Mouse (Mus musculus) ES-Bruce4 (cell line): Measurements from ENCODE around the gene Fzd10. TPM values are rescaled to one million over a fixed set of nuclear protein-coding genes. Genes with fewer than 3 reads are reported as not detected.

Experiments
- H3K27ac ChIP-seq: 2 replicates; pipeline ENCODE4 v1.5.1; 2012; ENCODE audit warnings: low read length, inconsistent platforms; ENCODE audit not compliant: insufficient read depth
- H3K27me3 ChIP-seq: 2 replicates; pipeline ENCODE4 v1.6.1; 2012; ENCODE audit warnings: mild to moderate bottlenecking, low read length, inconsistent platforms; ENCODE audit not compliant: control insufficient read depth, poor library complexity, insufficient read depth, severe bottlenecking
- H3K36me3 ChIP-seq: 2 replicates; pipeline ENCODE4 v1.6.1; 2012; ENCODE audit warnings: inconsistent platforms, mild to moderate bottlenecking, low read length, moderate library complexity; ENCODE audit not compliant: control insufficient read depth, poor library complexity, insufficient read depth, severe bottlenecking
- H3K4me1 ChIP-seq: one replicate; pipeline ENCODE4 v1.8.1; 2011; ENCODE audit warnings: low read length; ENCODE audit not compliant: control insufficient read depth, insufficient read depth
- H3K4me3 ChIP-seq: 2 replicates; pipeline ENCODE4 v1.5.1; 2011; ENCODE audit warnings: low read depth, mild to moderate bottlenecking, low read length
- H3K9ac ChIP-seq: 2 replicates; pipeline ENCODE4 v1.6.1; 2012; ENCODE audit warnings: low read depth, mild to moderate bottlenecking, inconsistent platforms; ENCODE audit not compliant: poor library complexity, severe bottlenecking
- H3K9me3 ChIP-seq: replicated peaks from 2 replicates; pipeline ENCODE4 v1.6.1; 2012; ENCODE audit warnings: mild to moderate bottlenecking, low read length, inconsistent platforms; ENCODE audit not compliant: control insufficient read depth, poor library complexity, insufficient read depth, severe bottlenecking
- CTCF ChIP-seq: IDR thresholded peaks from one replicate; pipeline ENCODE4 v1.8.1; 2011; ENCODE audit warnings: low read depth, low read length
- EP300 ChIP-seq: IDR thresholded peaks from 2 replicates; pipeline ENCODE4 v1.6.1; 2011; ENCODE audit warnings: low read depth, low read length; ENCODE audit not compliant: insufficient read depth
- POLR2A ChIP-seq: IDR thresholded peaks from one replicate; pipeline ENCODE4 v1.8.1; 2011; ENCODE audit warnings: low read length; ENCODE audit not compliant: insufficient read depth
- polyA plus RNA-seq: library from polyadenylated mRNA; stranded (reverse); fragments of >200 nt; gene quantifications from 2 replicates; pipeline ENCODE4 v1.2.4, GENCODE M21; 2011; ENCODE audit warnings: low read depth; ENCODE audit not compliant: missing spikeins, insufficient read depth, insufficient read length

Fzd10 gene
- polyA plus RNA-seq, 1 experiment, result 14.2 TPM

GRCm38 (mm10) chr5:128609091-128609490 lies 8.4 kb downstream of the Fzd10 start:
- Histone ChIP-seq H3K9me3 (no peaks in the 10 kb centered on the region), H3K27ac (no peak overlapping the region), H3K9ac (no peak overlapping the region), H3K4me1 (peaks cover 5% of the 10 kb centered on the region), H3K4me3 (no peak overlapping the region), H3K36me3 (no peaks in the 10 kb centered on the region), H3K27me3 (no peaks in the 10 kb centered on the region)
- no peak for TF ChIP-seq EP300
- no peak for TF ChIP-seq POLR2A
- TF ChIP-seq CTCF, result no peak

- H3K4me3 ChIP-seq, result no peak overlapping the region
- H3K27me3 ChIP-seq, result no peaks in the 10 kb centered on the region
- no peak overlapping the region for H3K27ac ChIP-seq
- H3K9me3 ChIP-seq, result no peaks in the 10 kb centered on the region
- H3K36me3 ChIP-seq, result no peaks in the 10 kb centered on the region
- no peaks in the 10 kb centered on the region for H3K4me1 ChIP-seq
- H3K9ac ChIP-seq, result no peak overlapping the region
- no peak for TF ChIP-seq POLR2A
- TF ChIP-seq EP300, result no peak
- no peak for TF ChIP-seq CTCF
These were observed 17.0 kb downstream of the Fzd10 start for GRCm38 (mm10) chr5:128617621-128618020.

GRCm38 (mm10) chr5:128619987-128620386 lies 19.3 kb downstream of the Fzd10 start:
- Histone ChIP-seq H3K4me1 (no peaks in the 10 kb centered on the region), H3K36me3 (no peaks in the 10 kb centered on the region), H3K4me3 (no peak overlapping the region), H3K9ac (no peak overlapping the region), H3K9me3 (no peaks in the 10 kb centered on the region), H3K27ac (no peak overlapping the region), H3K27me3 (no peaks in the 10 kb centered on the region)
- no peak for TF ChIP-seq EP300
- TF ChIP-seq CTCF, result no peak
- no peak for TF ChIP-seq POLR2A

- Histone ChIP-seq H3K9me3 (no peaks in the 10 kb centered on the region), H3K4me3 (no peak overlapping the region), H3K36me3 (no peaks in the 10 kb centered on the region), H3K9ac (no peak overlapping the region), H3K27ac (no peak overlapping the region), H3K27me3 (no peaks in the 10 kb centered on the region), H3K4me1 (no peaks in the 10 kb centered on the region)
- TF ChIP-seq POLR2A (no peak), EP300 (no peak), CTCF (no peak)
These were observed 19.8 kb downstream of the Fzd10 start for GRCm38 (mm10) chr5:128620408-128620807.

GRCm38 (mm10) chr5:128627763-128628162 lies 27.1 kb downstream of the Fzd10 start:
- Histone ChIP-seq H3K27me3 (no peaks in the 10 kb centered on the region), H3K4me1 (no peaks in the 10 kb centered on the region), H3K9me3 (no peaks in the 10 kb centered on the region), H3K27ac (no peak overlapping the region), H3K9ac (no peak overlapping the region), H3K36me3 (no peaks in the 10 kb centered on the region), H3K4me3 (no peak overlapping the region)
- TF ChIP-seq EP300 (no peak), POLR2A (no peak), CTCF (no peak)

- Histone ChIP-seq H3K27ac (no peak overlapping the region), H3K27me3 (no peaks in the 10 kb centered on the region), H3K36me3 (no peaks in the 10 kb centered on the region), H3K9me3 (no peaks in the 10 kb centered on the region), H3K9ac (no peak overlapping the region), H3K4me1 (no peaks in the 10 kb centered on the region), H3K4me3 (no peak overlapping the region)
- TF ChIP-seq CTCF (no peak), POLR2A (no peak), EP300 (no peak)
These were observed 36.0 kb downstream of the Fzd10 start for GRCm38 (mm10) chr5:128636648-128637047.
